Mouse (Mus musculus) heart, postnatal 0 days (tissue): ENCODE results near the gene Cyp4a10. TPM values are rescaled to one million over a fixed set of nuclear protein-coding genes. Genes with fewer than 3 reads are reported as not detected.
"Not testable (repeated sequence)": the region's sequence is repeated elsewhere in the genome, so short reads cannot be mapped to it uniquely, and the experiment has no call there.

Experiments used
- ATAC-seq: fragments of 200-750 bp; cut with Nextera tagmentation; 2 replicates; pipeline ENCODE4 v1.8.0; 2017; ENCODE audit warnings: low read depth, moderate number of reproducible peaks, moderate library complexity; ENCODE audit not compliant: insufficient read depth
- DNase-seq: peaks from one replicate; pipeline ENCODE4 v3.0.0-alpha.2; 2016; ENCODE audit warnings: low spot score
- H3K27ac ChIP-seq: fragments of 300-500 bp; sonication (generic); 2 replicates; pipeline ENCODE4 v1.5.1; 2014; ENCODE audit warnings: low read depth, mild to moderate bottlenecking
- H3K27me3 ChIP-seq: fragments of 300-500 bp; sonication (generic); 2 replicates; pipeline ENCODE4 v1.6.1; 2014; ENCODE audit warnings: low read length, mixed read lengths; ENCODE audit not compliant: control insufficient read depth, insufficient read depth
- H3K36me3 ChIP-seq: fragments of 300-500 bp; sonication (generic); replicated peaks from 2 replicates; pipeline ENCODE4 v1.6.1; 2014; ENCODE audit warnings: low read length, mixed read lengths; ENCODE audit not compliant: control insufficient read depth, insufficient read depth
- H3K4me1 ChIP-seq: fragments of 300-500 bp; sonication (generic); 2 replicates; pipeline ENCODE4 v1.6.1; 2014; ENCODE audit warnings: antibody characterized with exemption; ENCODE audit not compliant: control insufficient read depth, insufficient read depth
- H3K4me2 ChIP-seq: fragments of 300-500 bp; sonication (generic); 2 replicates; pipeline ENCODE4 v1.6.1; 2014; ENCODE audit warnings: low read depth, mild to moderate bottlenecking, low read length, moderate library complexity
- H3K4me3 ChIP-seq: fragments of 300-500 bp; sonication (generic); 2 replicates; pipeline ENCODE4 v1.5.1; 2014; ENCODE audit warnings: low read depth, low read length
- H3K9ac ChIP-seq: fragments of 300-500 bp; sonication (generic); replicated peaks from 2 replicates; pipeline ENCODE4 v1.6.1; 2014; ENCODE audit warnings: low read depth, low read length, mixed read lengths
- H3K9me3 ChIP-seq: fragments of 300-500 bp; sonication (generic); replicated peaks from 2 replicates; pipeline ENCODE4 v1.6.1; 2016; ENCODE audit warnings: low read length; ENCODE audit not compliant: control insufficient read depth
- CTCF ChIP-seq: IDR thresholded peaks from 2 replicates; pipeline ENCODE4 v1.5.1; 2016; ENCODE audit warnings: antibody characterized with exemption, control low read depth, low read depth
- EP300 ChIP-seq: IDR thresholded peaks from 2 replicates; pipeline ENCODE4 v1.6.1; 2016; ENCODE audit warnings: antibody characterized with exemption, low read depth
- WGBS: fragments of 180-500 bp; shearing (Covaris S2); extraction: QIAGEN DNeasy Blood & Tissue Kit; methylation state at CpG from one replicate; pipeline ENCODE4 v1.1.7; 2014; 5-methylcytosine and 5-hydroxymethylcytosine counted together
- polyA plus RNA-seq: library from polyadenylated mRNA; unstranded; fragments of >200 nt; fragmentation: Nextera tagmentation; extraction: Ambion mirVana; gene quantifications from 2 replicates; pipeline ENCODE4 v1.2.1, GENCODE M21; 2015
- total RNA-seq: library from RNA; depleted of rRNA; stranded (reverse); fragments of >200 nt; gene quantifications from 2 replicates; pipeline ENCODE4 v1.2.3, GENCODE M21; 2014; ENCODE audit warnings: low replicate concordance; rRNA removed

Gene Cyp4a10
- total RNA-seq: not detected in 2 replicates
- not detected in 2 replicates for polyA plus RNA-seq

GRCm38 (mm10) chr4:115518000-115518399, at the start of gene Cyp4a10:
TSS of gene Cyp4a10 (plus strand) at chr4:115518264.
- not testable (repeated sequence) for H3K9me3 ChIP-seq, H3K36me3 ChIP-seq, H3K27ac ChIP-seq, H3K9ac ChIP-seq, ATAC-seq, H3K4me1 ChIP-seq, DNase-seq, H3K27me3 ChIP-seq, H3K4me3 ChIP-seq, H3K4me2 ChIP-seq
- 71% methylated on average over 5 of the region's 5 CpGs for WGBS

GRCm38 (mm10) chr4:115473585-115473984, 44.5 kb upstream of the Cyp4a10 start:
- not testable (repeated sequence) for DNase-seq, ATAC-seq, H3K4me2 ChIP-seq, H3K4me1 ChIP-seq, H3K36me3 ChIP-seq, H3K4me3 ChIP-seq, H3K9me3 ChIP-seq, H3K27ac ChIP-seq, H3K27me3 ChIP-seq, H3K9ac ChIP-seq
- WGBS: 63% methylated on average over 3 of the region's 3 CpGs

GRCm38 (mm10) chr4:115476051-115476450, 42.0 kb upstream of the Cyp4a10 start:
- not testable (repeated sequence) for H3K36me3 ChIP-seq, H3K4me2 ChIP-seq, H3K9ac ChIP-seq, H3K27ac ChIP-seq, H3K4me3 ChIP-seq, H3K9me3 ChIP-seq, DNase-seq, H3K27me3 ChIP-seq, H3K4me1 ChIP-seq, ATAC-seq
- TF ChIP-seq CTCF: peak; percentile 28

GRCm38 (mm10) chr4:115481006-115481652, 36.9 kb upstream of the Cyp4a10 start:
- H3K4me2 ChIP-seq: no peak overlapping the region
- no peak overlapping the region for H3K27ac ChIP-seq
- ATAC-seq: no peak
- H3K9me3 ChIP-seq: no peaks in the 10 kb centered on the region
- TF ChIP-seq EP300: no peak
- no peak for TF ChIP-seq CTCF
- no peaks in the 10 kb centered on the region for H3K36me3 ChIP-seq
- no peak overlapping the region for H3K4me3 ChIP-seq
- WGBS: 56% methylated on average over 6 of the region's 6 CpGs
- H3K9ac ChIP-seq: no peak overlapping the region
- no peaks in the 10 kb centered on the region for H3K27me3 ChIP-seq
- no peaks in the 10 kb centered on the region for H3K4me1 ChIP-seq
- DNase-seq: no peak

GRCm38 (mm10) chr4:115496001-115496400, 22.1 kb upstream of the Cyp4a10 start, which contains the start of gene Cyp4a14:
TSS of gene Cyp4a14 (minus strand) at chr4:115496142.
- no peak within 1 kb of the TSS for H3K4me3 ChIP-seq
- no peak for ATAC-seq
- 52% methylated on average over 1 of the region's 1 CpGs for WGBS
- H3K27me3 ChIP-seq: no peaks in the 10 kb centered on the region
- H3K9ac ChIP-seq: no peak within 1 kb of the TSS
- no peak for TF ChIP-seq EP300
- TF ChIP-seq CTCF: no peak
- H3K4me2 ChIP-seq: no peak within 1 kb of the TSS
- no peaks in the 10 kb centered on the region for H3K9me3 ChIP-seq
- H3K27ac ChIP-seq: no peak within 1 kb of the TSS
- H3K36me3 ChIP-seq: no peaks in the 10 kb centered on the region
- H3K4me1 ChIP-seq: no peaks in the 10 kb centered on the region
- no peak for DNase-seq

- no peaks in the 10 kb centered on the region for H3K36me3 ChIP-seq
- no peaks in the 10 kb centered on the region for H3K27me3 ChIP-seq
- DNase-seq (no peak), ATAC-seq (no peak)
- WGBS: 65% methylated on average over 3 of the region's 3 CpGs
- H3K4me2 ChIP-seq: no peak overlapping the region
- H3K4me1 ChIP-seq: no peaks in the 10 kb centered on the region
- no peak overlapping the region for H3K9ac ChIP-seq
- no peaks in the 10 kb centered on the region for H3K9me3 ChIP-seq
- TF ChIP-seq EP300: no peak
- TF ChIP-seq CTCF: no peak
- H3K27ac ChIP-seq: no peak overlapping the region
- no peak overlapping the region for H3K4me3 ChIP-seq
Measured at GRCm38 (mm10) chr4:115497466-115497865, 20.6 kb upstream of the Cyp4a10 start.

GRCm38 (mm10) chr4:115513964-115514363, 4.1 kb upstream of the Cyp4a10 start:
- H3K4me2 ChIP-seq, ATAC-seq, H3K36me3 ChIP-seq, H3K9ac ChIP-seq, H3K4me3 ChIP-seq, H3K9me3 ChIP-seq, H3K4me1 ChIP-seq, DNase-seq, H3K27me3 ChIP-seq, H3K27ac ChIP-seq: not testable (repeated sequence)
